Mouse (Mus musculus) thymus, adult 2 months (tissue): ENCODE measurements around the gene Zfp541.

Experiments used
- CTCF ChIP-seq: fragments of 200-500 bp; IDR thresholded peaks from 2 replicates; pipeline ENCODE4 v1.5.1; 2012; ENCODE audit warnings: mild to moderate bottlenecking, control low read depth, low read length, moderate library complexity, borderline replicate concordance; ENCODE audit not compliant: control insufficient read depth, poor library complexity, insufficient read depth; ENCODE audit errors: extremely low read depth
- POLR2A ChIP-seq: fragments of 200-500 bp; IDR thresholded peaks from 2 replicates; pipeline ENCODE4 v1.6.1; 2012; ENCODE audit warnings: mild to moderate bottlenecking, low read length, control low read depth, moderate library complexity; ENCODE audit not compliant: control insufficient read depth, poor library complexity, insufficient read depth; ENCODE audit errors: extremely low read depth

- TF ChIP-seq CTCF: no peak
- TF ChIP-seq POLR2A: no peak
These were observed 71.3 kb downstream of the Zfp541 start for GRCm38 (mm10) chr7:16132926-16133325.
